Mouse (Mus musculus): ENCODE measurements around the gene Anp32e. TPM values are rescaled to one million over a fixed set of nuclear protein-coding genes. Genes with fewer than 3 reads are reported as not detected.
"Not testable (repeated sequence)": the region's sequence is repeated elsewhere in the genome, so short reads cannot be mapped to it uniquely, and the experiment has no call there.

The Anp32e gene
- polyA plus RNA-seq, 1 experiment from 2014 or later: 328 TPM

- Histone ChIP-seq H3K4me3 (peak overlapping the region; percentile 35), H3K9me3 (no peaks in the 10 kb centered on the region), H3K9ac (replicated peaks) (peak overlapping the region; percentile 32; the same call in 1 of the 2 replicates), H3K4me1 (peaks cover 45% of the 10 kb centered on the region), H3K4me2 (replicated peaks) (peak overlapping the region; percentile 70), H3K27ac (replicated peaks) (peak overlapping the region; percentile 30; the same call in 1 of the 2 replicates), H3K27me3 (peaks cover 27% of the 10 kb centered on the region), H3K36me3 (no peaks in the 10 kb centered on the region)
- WGBS: 4% methylated on average over 12 of the region's 12 CpGs
- ATAC-seq (ENCODE audit: low FRiP score, low read depth): no peak
Measured at GRCm38 (mm10) chr3:95905940-95906492, 23.0 kb upstream of the Anp32e start.

- Histone ChIP-seq H3K4me3 (peak overlapping the region; percentile 35; the same call in 1 of the 2 replicates), H3K4me1 (peaks cover 44% of the 10 kb centered on the region), H3K9ac (replicated peaks) (no peak overlapping the region; the same call in 1 of the 2 replicates), H3K36me3 (no peaks in the 10 kb centered on the region), H3K4me2 (replicated peaks) (peak overlapping the region; percentile 70), H3K27ac (replicated peaks) (no peak overlapping the region), H3K27me3 (peaks cover 27% of the 10 kb centered on the region), H3K9me3 (no peaks in the 10 kb centered on the region)
- WGBS: 0% methylated on average over 12 of the region's 12 CpGs
- no peak for ATAC-seq (ENCODE audit: low FRiP score, low read depth)
Measured at GRCm38 (mm10) chr3:95906860-95907259, 22.2 kb upstream of the Anp32e start.

- H3K9me3 ChIP-seq: no peaks in the 10 kb centered on the region
- H3K27me3 ChIP-seq: peaks cover 24% of the 10 kb centered on the region
- no peak for ATAC-seq (ENCODE audit: low FRiP score, low read depth)
- H3K4me1 ChIP-seq: peaks cover 38% of the 10 kb centered on the region
- WGBS: 55% methylated on average over 4 of the region's 4 CpGs
- H3K27ac ChIP-seq (replicated peaks): no peak overlapping the region
- H3K4me2 ChIP-seq (replicated peaks): no peak overlapping the region
- H3K36me3 ChIP-seq: no peaks in the 10 kb centered on the region
- H3K9ac ChIP-seq (replicated peaks): no peak overlapping the region
- no peak overlapping the region for H3K4me3 ChIP-seq
Measured at GRCm38 (mm10) chr3:95907613-95908012, 21.4 kb upstream of the Anp32e start.

DNA sequence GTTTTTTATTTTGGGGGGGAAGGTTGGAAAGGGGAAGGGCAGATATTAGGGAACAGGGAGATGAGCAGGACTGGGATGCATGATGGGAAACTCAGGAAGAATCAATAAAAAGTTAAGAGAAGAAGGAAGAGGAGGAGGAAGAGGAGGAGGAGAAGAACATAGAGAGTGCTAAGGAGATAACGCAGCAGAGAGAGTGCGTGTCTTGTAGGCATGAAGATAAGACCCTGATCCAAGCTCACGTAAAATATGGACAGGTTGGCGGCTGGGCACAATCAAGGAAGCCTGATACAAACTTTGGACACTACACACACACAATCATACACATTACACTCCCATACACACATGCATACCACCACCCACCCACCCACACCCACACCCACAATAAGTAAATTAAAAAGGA, 14.3 kb upstream of the Anp32e start:
- H3K27me3 ChIP-seq: peaks cover 3% of the 10 kb centered on the region; the same call in 1 of the 2 replicates
- ATAC-seq (ENCODE audit: low FRiP score, low read depth): no peak
- H3K4me1 ChIP-seq: no peaks in the 10 kb centered on the region
- no peak overlapping the region for H3K27ac ChIP-seq (replicated peaks)
- H3K4me3 ChIP-seq: no peak overlapping the region
- no peaks in the 10 kb centered on the region for H3K9me3 ChIP-seq
- WGBS: 91% methylated on average over 4 of the region's 4 CpGs
- no peak overlapping the region for H3K9ac ChIP-seq (replicated peaks)
- no peak overlapping the region for H3K4me2 ChIP-seq (replicated peaks)
- H3K36me3 ChIP-seq: no peaks in the 10 kb centered on the region

DNA sequence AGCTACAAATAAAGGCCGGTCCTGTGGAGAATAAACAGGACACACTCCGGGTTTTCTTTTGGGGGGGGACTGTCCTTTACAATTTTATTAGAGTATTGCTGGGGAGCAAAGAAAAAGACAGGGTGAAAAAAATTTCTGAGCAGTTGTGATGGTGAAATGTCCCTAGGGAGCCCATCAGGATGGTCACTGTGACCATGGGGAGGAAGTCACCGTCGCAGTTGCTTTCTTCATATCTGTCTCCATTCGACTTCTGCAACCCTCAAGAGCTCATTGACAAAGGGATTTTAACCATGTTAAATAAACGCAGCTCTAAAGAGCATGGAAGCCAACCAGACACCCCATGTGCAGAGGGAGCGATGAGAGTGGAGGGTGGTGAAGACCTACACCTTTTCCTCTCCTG, 12.3 kb upstream of the Anp32e start:
- WGBS: 82% methylated on average over 7 of the region's 7 CpGs
- ATAC-seq (ENCODE audit: low FRiP score, low read depth): no peak
- H3K36me3 ChIP-seq: no peaks in the 10 kb centered on the region
- H3K27ac ChIP-seq (replicated peaks): no peak overlapping the region
- H3K9me3 ChIP-seq: no peaks in the 10 kb centered on the region
- H3K4me2 ChIP-seq (replicated peaks): no peak overlapping the region
- no peaks in the 10 kb centered on the region for H3K4me1 ChIP-seq
- peaks cover 3% of the 10 kb centered on the region; the same call in 1 of the 2 replicates for H3K27me3 ChIP-seq
- H3K9ac ChIP-seq (replicated peaks): no peak overlapping the region
- no peak overlapping the region for H3K4me3 ChIP-seq

DNA sequence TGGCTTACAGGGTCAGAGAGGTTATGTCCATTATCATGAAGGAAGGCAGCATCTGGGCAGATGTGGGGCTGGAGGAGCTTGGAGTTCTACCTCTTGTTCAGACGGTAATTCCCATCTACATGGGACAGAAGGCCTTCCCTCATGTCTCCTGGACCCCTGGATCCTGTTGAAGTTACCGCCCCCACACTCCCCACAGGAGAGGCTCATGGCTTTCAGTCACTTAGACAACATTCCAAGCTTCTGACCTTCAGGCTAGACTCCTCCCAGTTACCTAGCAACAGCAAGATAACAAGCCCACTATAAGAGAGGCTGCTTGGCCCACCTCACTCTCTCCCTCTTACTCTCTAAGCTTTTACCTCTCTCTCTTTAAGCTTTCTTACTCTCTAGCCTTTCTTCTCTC, 8.5 kb upstream of the Anp32e start:
- ATAC-seq (ENCODE audit: low FRiP score, low read depth): not testable (repeated sequence)
- WGBS: 67% methylated on average over 2 of the region's 2 CpGs

GRCm38 (mm10) chr3:95923429-95923828, 5.6 kb upstream of the Anp32e start:
- H3K36me3 ChIP-seq; ATAC-seq (ENCODE audit: low FRiP score, low read depth); H3K27me3 ChIP-seq; H3K27ac ChIP-seq (replicated peaks); H3K4me1 ChIP-seq; H3K4me3 ChIP-seq; H3K9ac ChIP-seq (replicated peaks); H3K4me2 ChIP-seq (replicated peaks); H3K9me3 ChIP-seq: not testable (repeated sequence)
- WGBS: 91% methylated on average over 7 of the region's 7 CpGs

More for the DNA sequence above, 8.5 kb upstream of the Anp32e start:
- H3K27ac ChIP-seq (replicated peaks); H3K4me3 ChIP-seq; H3K4me2 ChIP-seq (replicated peaks); H3K4me1 ChIP-seq; H3K27me3 ChIP-seq; H3K9ac ChIP-seq (replicated peaks); H3K36me3 ChIP-seq; H3K9me3 ChIP-seq: not testable (repeated sequence)

DNA sequence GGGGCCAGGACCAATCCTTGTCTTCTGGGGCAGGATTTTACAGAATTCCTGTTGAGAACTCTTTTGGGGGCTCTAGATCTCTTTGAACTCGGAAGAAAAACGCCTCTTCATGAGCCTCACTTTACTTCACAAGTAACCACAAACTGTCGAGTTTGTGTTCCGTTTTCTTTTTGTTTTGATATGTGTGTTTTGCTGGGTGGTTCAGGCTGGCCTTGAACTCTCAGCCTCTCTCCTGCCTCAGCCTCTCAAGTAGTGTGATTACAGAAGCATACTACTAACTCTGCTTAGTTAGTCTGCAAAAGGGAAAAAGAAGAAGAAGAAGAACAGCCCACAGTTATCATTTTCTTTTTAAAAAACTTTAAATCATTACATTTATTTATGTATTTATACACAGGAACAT, 4.9 kb upstream of the Anp32e start:
- H3K4me1 ChIP-seq: no peaks in the 10 kb centered on the region
- no peak overlapping the region for H3K4me2 ChIP-seq (replicated peaks)
- H3K27ac ChIP-seq (replicated peaks): no peak overlapping the region
- 81% methylated on average over 4 of the region's 4 CpGs for WGBS
- H3K36me3 ChIP-seq: no peaks in the 10 kb centered on the region
- no peak for ATAC-seq (ENCODE audit: low FRiP score, low read depth)
- no peaks in the 10 kb centered on the region for H3K27me3 ChIP-seq
- H3K4me3 ChIP-seq: no peak overlapping the region
- H3K9me3 ChIP-seq: no peaks in the 10 kb centered on the region
- no peak overlapping the region for H3K9ac ChIP-seq (replicated peaks)

- Histone ChIP-seq H3K27ac (replicated peaks) (no peak overlapping the region), H3K4me2 (replicated peaks) (no peak overlapping the region), H3K9ac (replicated peaks) (no peak overlapping the region), H3K4me3 (no peak overlapping the region), H3K36me3 (no peaks in the 10 kb centered on the region), H3K27me3 (no peaks in the 10 kb centered on the region), H3K4me1 (no peaks in the 10 kb centered on the region), H3K9me3 (no peaks in the 10 kb centered on the region)
- 82% methylated on average over 5 of the region's 5 CpGs for WGBS
- ATAC-seq (ENCODE audit: low FRiP score, low read depth): no peak
Measured at GRCm38 (mm10) chr3:95925087-95925486, 4.0 kb upstream of the Anp32e start.

- no peaks in the 10 kb centered on the region for H3K9me3 ChIP-seq
- no peaks in the 10 kb centered on the region for H3K27me3 ChIP-seq
- no peak for ATAC-seq (ENCODE audit: low FRiP score, low read depth)
- WGBS: 79% methylated on average over 6 of the region's 6 CpGs
- H3K4me1 ChIP-seq: peaks cover 19% of the 10 kb centered on the region
- peak overlapping the region; percentile 88 for H3K27ac ChIP-seq (replicated peaks)
- peak overlapping the region; percentile 95 for H3K4me3 ChIP-seq
- H3K4me2 ChIP-seq (replicated peaks): peak overlapping the region; percentile 56
- H3K36me3 ChIP-seq: peaks cover 1% of the 10 kb centered on the region; the same call in 1 of the 2 replicates
- peak overlapping the region; percentile 55; the same call in 1 of the 2 replicates for H3K9ac ChIP-seq (replicated peaks)
Measured at GRCm38 (mm10) chr3:95928261-95928657, 787 bp upstream of the Anp32e start.

DNA sequence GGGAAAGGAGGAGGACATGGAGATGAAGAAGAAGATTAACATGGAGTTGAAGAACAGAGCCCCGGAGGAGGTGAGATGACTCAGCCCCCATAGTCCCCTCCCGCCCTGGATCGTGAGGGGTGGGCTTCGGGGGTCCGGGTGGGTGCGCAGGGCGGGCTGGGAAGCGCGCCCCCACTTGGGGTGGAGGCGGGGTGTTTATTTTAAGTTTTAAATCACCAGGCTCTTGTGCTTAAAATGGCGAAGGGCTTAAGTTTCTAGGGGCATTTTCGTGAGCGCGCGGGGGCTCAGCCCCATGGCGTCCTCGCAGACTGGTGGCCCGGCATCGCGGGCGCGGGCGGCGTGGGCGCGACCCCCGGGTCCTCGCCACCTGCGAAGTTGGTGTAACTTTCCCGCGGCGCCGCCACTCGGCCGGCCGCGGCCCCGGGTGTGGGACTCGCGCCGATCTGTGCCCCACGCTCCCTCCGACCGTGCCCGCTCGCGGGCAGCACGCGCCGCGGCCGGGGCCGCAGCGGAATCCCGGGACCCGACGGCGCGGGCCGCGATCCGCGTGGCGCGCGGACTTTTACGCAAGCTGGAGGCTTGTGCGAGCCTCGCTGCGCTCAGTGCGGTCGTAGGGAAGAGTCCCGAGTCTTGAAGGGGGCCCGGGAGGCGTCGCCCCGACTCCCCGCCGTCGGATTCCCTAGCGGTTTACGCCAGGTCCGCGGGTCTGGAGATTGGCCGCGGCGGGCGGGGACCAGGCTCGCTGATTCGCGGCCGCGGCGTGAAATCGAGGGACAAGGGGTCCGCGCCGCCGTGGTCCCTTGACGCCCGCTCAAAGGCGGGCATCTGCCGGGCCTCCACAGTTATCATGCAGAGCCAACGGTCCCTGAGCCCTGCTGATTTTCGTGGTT, 780 bp downstream of the Anp32e start:
- H3K4me3 ChIP-seq: peak overlapping the region; percentile 95
- WGBS: under 1% methylated on average over 85 of the region's 105 CpGs

DNA sequence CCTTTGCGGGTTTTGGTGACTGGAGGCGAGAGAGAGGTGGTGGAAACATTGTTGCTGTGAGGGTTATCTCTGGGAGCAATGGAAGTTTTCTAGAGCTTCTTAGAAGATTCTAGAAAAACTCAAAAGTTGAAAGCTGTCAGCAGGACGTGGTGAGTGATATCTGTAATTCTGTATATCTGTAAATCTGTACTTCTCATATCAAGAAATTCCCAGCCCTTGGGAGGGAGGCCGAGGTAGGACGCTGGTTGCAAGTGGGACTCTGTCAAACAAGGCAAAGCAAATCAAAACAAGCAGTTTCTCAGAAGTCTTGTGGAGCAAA, 1.4 kb downstream of the Anp32e start:
- Histone ChIP-seq H3K36me3 (peaks cover 23% of the 10 kb centered on the region), H3K4me2 (replicated peaks) (peak overlapping the region; percentile 56), H3K27ac (replicated peaks) (peak overlapping the region; percentile 88), H3K27me3 (no peaks in the 10 kb centered on the region), H3K4me3 (peak overlapping the region; percentile 95), H3K4me1 (peaks cover 19% of the 10 kb centered on the region), H3K9ac (replicated peaks) (peak overlapping the region; percentile 95), H3K9me3 (no peaks in the 10 kb centered on the region)
- ATAC-seq (ENCODE audit: low FRiP score, low read depth): no peak
- WGBS: 2% methylated on average over 5 of the region's 5 CpGs

More for the DNA sequence above, 780 bp downstream of the Anp32e start:
- H3K36me3 ChIP-seq: peaks cover 17% of the 10 kb centered on the region
- H3K4me1 ChIP-seq: peaks cover 19% of the 10 kb centered on the region
- peak overlapping the region; percentile 88 for H3K27ac ChIP-seq (replicated peaks)
- H3K27me3 ChIP-seq: no peaks in the 10 kb centered on the region
- no peaks in the 10 kb centered on the region for H3K9me3 ChIP-seq
- peak overlapping the region; percentile 95 for H3K9ac ChIP-seq (replicated peaks)
- peak overlapping the region; percentile 56 for H3K4me2 ChIP-seq (replicated peaks)
- ATAC-seq (ENCODE audit: low FRiP score, low read depth): peak; percentile 5; the same call in 1 of the 2 replicates
